Mouse (Mus musculus): Measurements from ENCODE around the gene Vgll2. TPM values are rescaled to one million over a fixed set of nuclear protein-coding genes. Genes with fewer than 3 reads are reported as not detected.
A peak's percentile ranks its signal among the peaks of the same experiment; 100 is the strongest.

The Vgll2 gene
- polyA plus RNA-seq (2011; ENCODE audit: insufficient read depth, insufficient read length, low read depth, missing spikeins): not detected in 2 replicates

- Histone ChIP-seq H3K9ac (ENCODE audit: low read depth, poor library complexity, severe bottlenecking) (no peak within 1 kb of the TSS), H3K4me1 (ENCODE audit: control insufficient read depth, insufficient read depth, low read length) (no peaks in the 10 kb centered on the region), H3K9me3 (replicated peaks; ENCODE audit: control insufficient read depth, insufficient read depth, low read length, poor library complexity, severe bottlenecking) (no peaks in the 10 kb centered on the region), H3K4me3 (ENCODE audit: low read depth, low read length) (peak within 1 kb of the TSS; percentile 37), H3K27ac (ENCODE audit: insufficient read depth, low read length) (no peak within 1 kb of the TSS), H3K36me3 (ENCODE audit: control insufficient read depth, insufficient read depth, low read length, poor library complexity, severe bottlenecking) (no peaks in the 10 kb centered on the region), H3K27me3 (ENCODE audit: control insufficient read depth, insufficient read depth, low read length, poor library complexity, severe bottlenecking) (peaks cover 32% of the 10 kb centered on the region)
- TF ChIP-seq CTCF (IDR thresholded peaks at IDR 0.05; ENCODE audit: low read depth, low read length) (no peak), POLR2A (IDR thresholded peaks at IDR 0.05; ENCODE audit: insufficient read depth, low read length) (no peak), EP300 (IDR thresholded peaks at IDR 0.05; ENCODE audit: insufficient read depth, low read depth, low read length) (no peak)
These were observed at the start of gene Vgll2 for GRCm38 (mm10) chr10:52022413-52023212. Gene Vgll2 (plus strand): TSS chr10:52022502.

GRCm38 (mm10) chr10:51975137-51975536 lies 47.2 kb upstream of the Vgll2 start:
- TF ChIP-seq POLR2A (IDR thresholded peaks at IDR 0.05; ENCODE audit: insufficient read depth, low read length) (no peak), CTCF (IDR thresholded peaks at IDR 0.05; ENCODE audit: low read depth, low read length) (no peak), EP300 (IDR thresholded peaks at IDR 0.05; ENCODE audit: insufficient read depth, low read depth, low read length) (no peak)
- no peaks in the 10 kb centered on the region; the same call in 1 of the 2 replicates for H3K27me3 ChIP-seq (ENCODE audit: control insufficient read depth, insufficient read depth, low read length, poor library complexity, severe bottlenecking)

GRCm38 (mm10) chr10:51975587-51975986 lies 46.7 kb upstream of the Vgll2 start:
- no peak overlapping the region for H3K4me3 ChIP-seq (ENCODE audit: low read depth, low read length)
- H3K4me1 ChIP-seq (ENCODE audit: control insufficient read depth, insufficient read depth, low read length): no peaks in the 10 kb centered on the region
- TF ChIP-seq CTCF (IDR thresholded peaks at IDR 0.05; ENCODE audit: low read depth, low read length) (no peak), EP300 (IDR thresholded peaks at IDR 0.05; ENCODE audit: insufficient read depth, low read depth, low read length) (no peak), POLR2A (IDR thresholded peaks at IDR 0.05; ENCODE audit: insufficient read depth, low read length) (no peak)
- H3K36me3 ChIP-seq (ENCODE audit: control insufficient read depth, insufficient read depth, low read length, poor library complexity, severe bottlenecking): no peaks in the 10 kb centered on the region
- H3K27me3 ChIP-seq (ENCODE audit: control insufficient read depth, insufficient read depth, low read length, poor library complexity, severe bottlenecking): no peaks in the 10 kb centered on the region; the same call in 1 of the 2 replicates
- no peaks in the 10 kb centered on the region for H3K9me3 ChIP-seq (replicated peaks; ENCODE audit: control insufficient read depth, insufficient read depth, low read length, poor library complexity, severe bottlenecking)
- H3K9ac ChIP-seq (ENCODE audit: low read depth, poor library complexity, severe bottlenecking): no peak overlapping the region
- H3K27ac ChIP-seq (ENCODE audit: insufficient read depth, low read length): no peak overlapping the region

More at GRCm38 (mm10) chr10:51975137-51975536, 47.2 kb upstream of the Vgll2 start:
- Histone ChIP-seq H3K9me3 (replicated peaks; ENCODE audit: control insufficient read depth, insufficient read depth, low read length, poor library complexity, severe bottlenecking) (no peaks in the 10 kb centered on the region), H3K9ac (ENCODE audit: low read depth, poor library complexity, severe bottlenecking) (no peak overlapping the region), H3K27ac (ENCODE audit: insufficient read depth, low read length) (no peak overlapping the region), H3K4me3 (ENCODE audit: low read depth, low read length) (no peak overlapping the region), H3K36me3 (ENCODE audit: control insufficient read depth, insufficient read depth, low read length, poor library complexity, severe bottlenecking) (no peaks in the 10 kb centered on the region), H3K4me1 (ENCODE audit: control insufficient read depth, insufficient read depth, low read length) (no peaks in the 10 kb centered on the region)

GRCm38 (mm10) chr10:51981651-51982050 lies 40.7 kb upstream of the Vgll2 start:
- H3K27me3 ChIP-seq (ENCODE audit: control insufficient read depth, insufficient read depth, low read length, poor library complexity, severe bottlenecking): no peaks in the 10 kb centered on the region
- no peaks in the 10 kb centered on the region for H3K4me1 ChIP-seq (ENCODE audit: control insufficient read depth, insufficient read depth, low read length)
- H3K9me3 ChIP-seq (replicated peaks; ENCODE audit: control insufficient read depth, insufficient read depth, low read length, poor library complexity, severe bottlenecking): no peaks in the 10 kb centered on the region
- H3K27ac ChIP-seq (ENCODE audit: insufficient read depth, low read length): no peak overlapping the region
- H3K9ac ChIP-seq (ENCODE audit: low read depth, poor library complexity, severe bottlenecking): no peak overlapping the region
- no peak overlapping the region for H3K4me3 ChIP-seq (ENCODE audit: low read depth, low read length)
- no peak for TF ChIP-seq EP300 (IDR thresholded peaks at IDR 0.05; ENCODE audit: insufficient read depth, low read depth, low read length)
- H3K36me3 ChIP-seq (ENCODE audit: control insufficient read depth, insufficient read depth, low read length, poor library complexity, severe bottlenecking): no peaks in the 10 kb centered on the region

GRCm38 (mm10) chr10:51982395-51982794 lies 39.9 kb upstream of the Vgll2 start:
- H3K4me3 ChIP-seq (ENCODE audit: low read depth, low read length): no peak overlapping the region
- H3K4me1 ChIP-seq (ENCODE audit: control insufficient read depth, insufficient read depth, low read length): no peaks in the 10 kb centered on the region
- H3K27me3 ChIP-seq (ENCODE audit: control insufficient read depth, insufficient read depth, low read length, poor library complexity, severe bottlenecking): no peaks in the 10 kb centered on the region
- H3K27ac ChIP-seq (ENCODE audit: insufficient read depth, low read length): no peak overlapping the region
- H3K36me3 ChIP-seq (ENCODE audit: control insufficient read depth, insufficient read depth, low read length, poor library complexity, severe bottlenecking): no peaks in the 10 kb centered on the region
- TF ChIP-seq POLR2A (IDR thresholded peaks at IDR 0.05; ENCODE audit: insufficient read depth, low read length): no peak
- no peaks in the 10 kb centered on the region for H3K9me3 ChIP-seq (replicated peaks; ENCODE audit: control insufficient read depth, insufficient read depth, low read length, poor library complexity, severe bottlenecking)
- H3K9ac ChIP-seq (ENCODE audit: low read depth, poor library complexity, severe bottlenecking): no peak overlapping the region

- no peaks in the 10 kb centered on the region for H3K9me3 ChIP-seq (replicated peaks; ENCODE audit: control insufficient read depth, insufficient read depth, low read length, poor library complexity, severe bottlenecking)
- no peak overlapping the region for H3K9ac ChIP-seq (ENCODE audit: low read depth, poor library complexity, severe bottlenecking)
- no peaks in the 10 kb centered on the region for H3K36me3 ChIP-seq (ENCODE audit: control insufficient read depth, insufficient read depth, low read length, poor library complexity, severe bottlenecking)
- H3K27ac ChIP-seq (ENCODE audit: insufficient read depth, low read length): no peak overlapping the region
- H3K27me3 ChIP-seq (ENCODE audit: control insufficient read depth, insufficient read depth, low read length, poor library complexity, severe bottlenecking): peaks cover 11% of the 10 kb centered on the region
- no peak overlapping the region for H3K4me3 ChIP-seq (ENCODE audit: low read depth, low read length)
- H3K4me1 ChIP-seq (ENCODE audit: control insufficient read depth, insufficient read depth, low read length): no peaks in the 10 kb centered on the region
- no peak for TF ChIP-seq CTCF (IDR thresholded peaks at IDR 0.05; ENCODE audit: low read depth, low read length)
- TF ChIP-seq EP300 (IDR thresholded peaks at IDR 0.05; ENCODE audit: insufficient read depth, low read depth, low read length): no peak
- TF ChIP-seq POLR2A (IDR thresholded peaks at IDR 0.05; ENCODE audit: insufficient read depth, low read length): no peak
These were observed 3.8 kb upstream of the Vgll2 start for GRCm38 (mm10) chr10:52018471-52018870.
